Mouse (Mus musculus) adrenal gland, postnatal 4 days (tissue): ENCODE measurements around the gene Prkcz. TPM values are rescaled to one million over a fixed set of nuclear protein-coding genes. Genes with fewer than 3 reads are reported as not detected.
"Not testable (repeated sequence)": the region's sequence is repeated elsewhere in the genome, so short reads cannot be mapped to it uniquely, and the experiment has no call there.

Experiments
- DNase-seq, 2 experiments: peaks; one replicate each; pipeline ENCODE4 v3.0.0; 2021 to 2022; ENCODE audit warnings: low spot score in 2 of 2, mixed read lengths in 2 of 2
- total RNA-seq, 2 experiments: library from RNA; stranded (reverse); gene quantifications; 2 replicates each; pipeline ENCODE4 v1.2.3; 2021

The Prkcz gene
- total RNA-seq, 2 experiments from 2014 or later, result 7.8 to 10.3 TPM

GRCm38 (mm10) chr4:155249648-155250351 is 111.4 kb downstream of the Prkcz start, which contains the start of gene Faap20:
Gene Faap20, plus strand, starts transcription at chr4:155249802.
- peak; percentile 70 to 82 for DNase-seq

- peak; percentile 79 to 91 for DNase-seq
Measured at GRCm38 (mm10) chr4:155249257-155249647, 111.9 kb downstream of the Prkcz start.

DNA sequence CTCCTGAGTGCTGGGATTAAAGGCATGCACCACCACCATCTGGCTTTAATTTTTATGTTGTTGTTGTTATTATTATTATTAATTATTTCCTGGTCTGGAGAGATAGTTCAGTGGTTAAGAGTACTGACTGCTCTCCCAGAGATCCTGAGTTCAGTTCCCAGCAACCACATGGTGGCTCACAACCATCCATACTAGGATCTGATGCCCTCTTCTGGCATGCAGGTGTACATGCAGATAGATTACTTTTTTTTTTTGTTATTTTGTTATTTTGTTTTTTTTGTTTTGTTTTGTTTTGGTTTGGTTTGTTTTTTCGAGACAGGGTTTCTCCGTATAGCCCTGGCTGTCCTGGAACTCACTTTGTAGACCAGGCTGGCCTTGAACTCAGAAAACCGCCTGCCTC is 113.1 kb downstream of the Prkcz start:
- DNase-seq, result not testable (repeated sequence)

DNA sequence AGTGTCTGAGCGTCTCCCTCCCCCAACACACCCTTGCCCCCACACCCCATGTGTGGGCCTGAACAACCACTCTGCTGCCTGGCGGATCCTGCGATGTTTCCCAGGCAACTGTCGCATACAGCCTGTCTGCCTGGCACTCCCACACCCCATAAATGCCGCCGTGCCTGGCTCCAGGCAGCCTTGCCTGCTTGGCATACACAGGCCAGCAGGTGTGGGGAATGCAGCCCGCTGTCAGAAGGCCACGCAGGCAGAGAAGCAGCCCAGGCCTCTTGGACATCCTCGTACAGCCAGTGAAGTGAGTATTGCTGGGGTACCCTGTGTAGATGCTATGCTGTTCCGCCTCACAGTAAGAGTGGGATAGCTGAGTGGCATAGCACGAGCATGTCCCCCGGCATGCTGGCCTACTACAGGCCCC is 114.5 kb downstream of the Prkcz start:
- no peak for DNase-seq

DNA sequence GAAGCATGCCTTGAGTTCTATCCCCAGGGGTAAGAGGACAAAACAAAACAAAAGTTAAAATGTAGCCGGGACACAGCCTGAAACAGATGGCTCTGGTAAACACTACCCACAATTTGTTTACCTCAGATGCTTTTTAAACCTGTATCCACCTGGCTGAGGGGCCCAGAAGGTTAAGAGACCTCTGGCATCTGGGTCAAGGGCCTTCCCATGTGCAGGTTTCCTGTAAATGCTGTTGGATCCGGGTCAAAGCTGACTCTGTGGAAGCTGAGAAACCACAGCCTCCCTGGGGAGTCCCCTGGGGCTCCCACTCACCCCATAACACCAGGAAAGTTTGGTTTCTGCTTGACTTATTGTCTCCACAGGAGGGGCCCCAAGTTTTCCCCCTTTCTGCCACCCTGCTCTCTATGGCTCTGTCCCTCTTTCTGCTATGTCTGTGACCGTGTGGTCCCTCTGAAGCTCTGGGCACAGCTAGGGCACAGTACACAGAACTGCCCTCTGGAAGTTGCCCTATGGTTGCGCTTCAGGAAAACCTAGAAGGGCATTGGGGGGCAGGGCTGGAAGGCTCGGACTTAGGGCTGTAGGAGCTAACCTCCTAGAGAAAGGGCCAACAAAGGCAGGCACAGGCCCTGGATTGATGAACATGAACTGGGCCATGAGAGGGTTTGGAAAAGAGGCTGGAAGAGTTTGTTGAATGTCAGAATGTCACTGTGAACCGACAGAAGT is 115.2 kb downstream of the Prkcz start:
- DNase-seq, result no peak

DNA sequence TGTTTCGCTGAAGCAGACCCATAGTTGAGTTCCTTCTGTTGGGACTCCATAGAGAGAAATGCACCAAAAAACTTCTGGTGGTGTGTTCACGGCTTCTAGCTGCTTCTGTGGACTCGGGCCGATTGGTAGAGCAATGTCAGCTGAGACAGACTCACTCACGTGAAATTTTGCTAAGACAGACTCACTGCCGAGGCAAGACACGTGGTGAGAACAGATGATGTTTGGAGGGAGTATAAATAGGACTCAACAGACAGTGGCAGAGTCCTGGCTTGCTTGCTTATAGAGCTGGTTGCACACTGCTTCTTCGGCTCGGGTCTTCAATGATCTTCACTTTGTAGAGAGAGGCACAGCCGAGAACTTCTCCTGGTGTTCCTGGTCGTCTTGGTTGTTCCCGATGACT is 117.9 kb downstream of the Prkcz start:
- no peak for DNase-seq

DNA sequence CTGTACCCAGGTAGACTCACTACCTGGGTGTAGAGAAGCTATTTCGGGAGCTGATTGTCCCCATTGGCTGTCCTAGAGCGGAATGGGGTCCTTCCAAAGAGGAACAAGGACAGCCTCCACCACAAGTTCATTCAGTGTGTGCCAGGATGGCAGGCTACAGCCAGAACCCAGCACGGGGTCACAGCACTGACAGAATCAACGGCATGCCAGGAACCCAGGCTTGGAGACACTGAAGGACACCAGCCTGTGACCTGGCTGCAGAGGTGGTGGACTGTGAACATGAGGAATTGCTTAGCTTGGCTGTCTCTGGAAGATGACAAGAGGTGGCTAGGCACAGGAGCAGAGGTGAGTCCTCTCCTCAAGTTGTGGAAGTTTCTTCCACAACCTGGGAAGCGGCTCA is 118.9 kb downstream of the Prkcz start:
- no peak for DNase-seq

DNA sequence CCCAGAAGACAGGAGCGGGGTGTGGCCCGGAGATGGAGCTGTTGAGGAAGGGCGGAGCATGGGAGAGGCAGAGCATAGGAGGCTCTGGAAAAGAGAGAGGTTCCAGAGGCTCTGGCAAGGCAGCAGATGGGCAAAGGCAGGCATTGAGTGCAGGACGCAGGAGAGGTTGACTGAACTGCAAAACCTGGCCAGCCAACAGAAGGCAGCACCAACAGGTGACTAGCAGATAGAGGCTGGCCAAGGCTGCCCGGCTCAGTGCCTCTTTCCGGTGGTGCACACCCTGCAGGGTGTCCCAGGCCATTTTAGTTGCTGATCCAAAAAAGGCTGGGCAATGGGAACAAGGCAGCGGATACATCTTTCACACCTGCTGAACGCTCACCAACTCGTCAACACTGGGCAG is 119.4 kb downstream of the Prkcz start:
- DNase-seq, result no peak

DNA sequence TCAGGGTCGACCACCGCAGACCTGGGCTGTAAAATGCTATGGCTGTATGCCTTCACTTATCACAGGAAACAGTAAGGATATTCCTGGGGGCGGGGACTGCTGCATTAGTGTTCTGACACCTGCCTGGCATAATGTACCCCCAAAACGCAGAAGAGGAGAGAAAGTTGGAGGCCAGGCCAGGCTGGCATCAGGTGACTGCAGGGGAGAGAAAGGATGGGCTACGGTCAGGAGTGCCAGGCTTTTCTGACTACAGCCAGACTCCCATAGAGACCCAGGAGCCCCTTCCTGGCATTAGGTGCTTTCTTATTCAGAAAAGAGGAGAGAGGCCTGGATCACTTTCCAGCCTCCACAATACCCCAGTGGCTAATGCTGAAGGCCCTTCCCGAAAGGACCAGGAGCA is 121.7 kb downstream of the Prkcz start:
- no peak for DNase-seq

DNA sequence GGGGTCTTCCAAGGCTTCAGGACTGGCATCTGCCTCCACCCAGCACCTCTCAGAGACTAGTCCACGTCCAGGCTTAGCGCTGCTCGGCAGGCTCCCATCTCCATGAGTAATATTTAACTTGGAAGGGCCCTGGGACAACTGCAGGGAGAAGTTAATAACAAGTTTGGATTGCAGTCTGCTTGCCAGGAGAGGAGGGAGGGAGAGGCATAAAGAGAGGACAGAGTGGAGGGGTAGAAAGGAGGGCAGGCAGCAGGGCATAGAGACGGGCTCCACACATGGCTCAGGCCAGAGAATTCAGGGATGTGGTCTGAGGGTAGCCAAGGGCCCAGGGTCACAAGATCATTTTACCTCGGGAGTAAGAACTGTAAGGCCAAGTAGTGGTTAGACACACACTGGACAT is 122.9 kb downstream of the Prkcz start:
- no peak for DNase-seq

DNA sequence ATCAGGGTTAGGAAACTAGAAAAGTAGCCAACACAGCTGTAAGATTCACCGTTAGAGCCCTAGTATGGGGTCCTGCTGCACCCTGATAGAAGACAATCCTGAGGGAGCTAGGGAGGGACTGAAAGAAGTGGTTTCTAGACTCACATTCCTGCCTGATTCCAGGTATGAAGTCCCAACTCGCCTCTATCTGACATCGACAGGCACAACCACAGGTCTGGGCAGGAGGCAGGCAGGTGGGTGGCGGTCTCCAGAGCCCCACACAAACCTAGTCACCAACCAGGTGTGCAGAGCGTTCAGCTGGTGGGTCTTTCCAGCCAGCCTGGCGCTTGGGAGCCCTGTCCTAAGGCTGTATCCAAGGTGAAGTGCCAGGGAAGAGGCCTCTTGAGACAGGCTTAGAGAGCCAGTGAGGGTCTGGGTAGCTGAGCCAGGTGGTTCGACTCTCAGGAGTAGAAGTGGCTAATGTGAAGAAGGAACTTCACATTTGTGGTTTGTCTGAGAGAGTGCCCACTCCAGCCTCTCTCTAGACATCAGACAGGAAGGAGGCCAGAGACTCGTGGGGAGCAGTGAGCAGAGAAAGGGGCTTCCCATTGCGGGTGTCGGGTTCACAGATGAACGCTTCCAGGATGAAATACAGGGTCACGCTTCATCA is 124.3 kb downstream of the Prkcz start:
- DNase-seq, result no peak

DNA sequence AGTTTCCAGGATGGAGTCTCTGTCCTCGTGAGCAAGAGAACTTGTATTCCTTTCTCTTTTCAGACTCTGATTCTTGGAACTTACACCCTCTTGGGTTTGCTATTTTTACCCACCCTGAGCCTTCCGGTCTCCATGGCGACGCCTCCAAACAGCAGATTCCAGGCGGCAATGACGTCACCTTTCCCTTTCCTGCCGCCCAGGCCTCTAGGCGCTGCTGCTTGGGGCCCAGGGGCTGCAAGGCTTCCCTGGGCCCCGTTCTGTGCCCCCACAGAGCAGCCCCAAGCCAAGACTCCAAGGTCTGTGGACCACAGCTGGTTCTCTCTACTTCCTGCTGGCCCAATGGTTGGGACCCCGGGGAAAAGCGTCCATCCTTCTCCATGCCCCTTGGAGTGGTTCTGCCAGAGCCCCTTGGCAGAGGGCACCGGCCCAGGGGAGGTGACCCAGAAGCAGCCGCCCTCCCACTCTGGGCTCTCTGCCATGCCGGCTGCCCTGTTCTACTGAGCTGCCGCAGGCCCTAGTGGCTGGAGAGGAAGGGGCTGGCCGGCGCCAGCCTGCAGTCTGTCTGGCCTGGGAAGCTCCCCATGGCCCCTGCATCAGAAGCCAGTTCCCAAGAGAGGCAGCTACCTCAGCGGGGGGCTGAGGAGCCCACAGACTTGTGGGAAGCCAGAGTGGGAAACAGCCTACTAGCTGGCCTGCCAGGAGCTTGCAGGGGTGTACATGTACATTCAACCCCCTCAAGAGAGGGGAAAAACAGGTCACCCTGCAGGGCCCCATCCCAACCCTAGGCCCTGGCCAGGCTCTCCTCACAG is 125.6 kb downstream of the Prkcz start:
- peak in 1 of 2 experiments; percentile 73 for DNase-seq

GRCm38 (mm10) chr4:155234371-155235310 is 126.5 kb downstream of the Prkcz start:
- no peak for DNase-seq

DNA sequence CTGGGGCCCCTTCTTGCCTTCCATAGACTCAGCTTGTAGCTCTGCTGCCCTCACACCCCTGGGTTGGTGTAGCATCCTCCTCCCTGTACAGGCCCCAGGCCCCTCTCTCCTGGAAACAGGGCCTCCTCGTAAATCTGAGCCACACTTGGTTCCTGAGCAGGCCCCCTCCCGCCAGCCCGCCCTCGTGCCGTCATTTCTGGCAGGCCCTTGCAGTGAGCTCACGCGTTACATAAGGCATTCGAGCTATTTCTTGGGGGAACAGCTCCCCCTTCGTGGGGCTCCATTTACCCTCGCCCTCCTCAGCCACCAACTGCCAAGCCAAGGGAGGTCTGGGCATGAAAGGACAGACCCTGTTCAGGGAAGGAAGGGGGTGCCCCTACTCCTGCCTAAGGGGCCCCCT is 127.3 kb downstream of the Prkcz start:
- DNase-seq, result no peak

GRCm38 (mm10) chr4:155228461-155228860 is 132.7 kb downstream of the Prkcz start:
- no peak for DNase-seq

- DNase-seq, result no peak
Measured at GRCm38 (mm10) chr4:155227986-155228385, 133.2 kb downstream of the Prkcz start.

- no peak for DNase-seq
Measured at GRCm38 (mm10) chr4:155225918-155226317, 135.2 kb downstream of the Prkcz start.

- no peak for DNase-seq
Measured at GRCm38 (mm10) chr4:155223594-155224528, 137.3 kb downstream of the Prkcz start.
